29 mouse cellular contexts compared by ENCODE assay signal in the genomic region with DNA sequence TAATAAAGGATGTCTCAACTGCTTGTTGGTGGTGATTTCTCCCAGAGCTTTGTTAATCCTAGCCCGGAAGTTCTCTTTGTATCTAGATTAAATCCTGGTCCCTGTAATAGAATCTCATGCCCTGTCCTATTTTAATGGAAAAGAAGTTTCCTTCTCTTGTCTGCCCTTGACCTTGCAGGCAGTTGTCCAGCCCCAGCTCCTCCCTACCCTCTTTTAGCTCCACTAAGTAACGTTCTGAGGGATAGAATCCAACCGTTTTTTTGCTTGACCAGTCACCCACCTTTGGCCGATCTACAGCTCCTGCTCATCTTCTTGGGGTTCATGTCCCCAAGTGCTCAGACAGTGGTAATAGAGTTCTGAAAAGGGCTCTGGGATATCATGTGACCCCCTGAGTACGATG. TPM values are rescaled to one million over a fixed set of nuclear protein-coding genes. Genes with fewer than 3 reads are reported as not detected.
A peak's percentile ranks its signal among the peaks of the same experiment; 100 is the strongest.
DNase-seq lines count a peak whose midpoint lies in the region; ATAC-seq and TF ChIP-seq lines count a peak whose summit lies in the region.
"Had no signal": no experiment of that assay in that cellular context is flagged by ENCODE, and none has a peak within 500 bp of the region (broad histone marks: within the 10 kb centered on the region; RNA-seq: fewer than 3 reads in every experiment).

No protein-coding gene starts in this region.

- TF ChIP-seq EP300 in heart, postnatal 0 days (IDR thresholded peaks at IDR 0.05; ENCODE audit: low read depth): no peak

- WGBS in heart, embryonic 12.5 days: 78% methylated on average over 5 of the region's 5 CpGs
- 57% methylated on average over 5 of the region's 5 CpGs for WGBS in heart, postnatal 0 days

- no peak for ATAC-seq in heart, embryonic 12.5 days (ENCODE audit: insufficient number of reproducible peaks, low FRiP score)
- no peak for ATAC-seq in heart, postnatal 0 days (ENCODE audit: insufficient read depth, low read depth)
- ATAC-seq: forebrain, embryonic 16.5 days; inflammation-experienced regulatory T-cells, adult 6 months had no signal

- H3K27me3 ChIP-seq in heart, embryonic 12.5 days (replicated peaks): peaks cover under 1% of the 10 kb centered on the region; the same call in 1 of the 2 replicates
- H3K27me3 ChIP-seq in heart, postnatal 0 days (ENCODE audit: control insufficient read depth, insufficient read depth, low read length): peaks cover 4% of the 10 kb centered on the region; the same call in 1 of the 2 replicates
- H3K27me3 ChIP-seq: hindbrain, embryonic 15.5 days; limb, embryonic 13.5 days; megakaryocyte, embryonic 14.5 days; midbrain, embryonic 12.5 days; neural tube, embryonic 12.5 days had no signal

- H3K9me3 ChIP-seq in heart, embryonic 12.5 days (replicated peaks): no peaks in the 10 kb centered on the region; the same call in 1 of the 2 replicates
- peaks cover 3% of the 10 kb centered on the region; the same call in 1 of the 2 replicates for H3K9me3 ChIP-seq in heart, postnatal 0 days (replicated peaks; ENCODE audit: control insufficient read depth, low read length)
- H3K9me3 ChIP-seq: hindbrain, embryonic 15.5 days; neural tube, embryonic 12.5 days had no signal

- H3K27ac ChIP-seq in heart, embryonic 12.5 days (ENCODE audit: poor library complexity, severe bottlenecking): peak overlapping the region; percentile 23; the same call in 1 of the 2 replicates
- no peak overlapping the region for H3K27ac ChIP-seq in heart, postnatal 0 days (ENCODE audit: low read depth)
- H3K27ac ChIP-seq: hindbrain, embryonic 10.5 days; hindbrain, embryonic 15.5 days; kidney, postnatal 0 days; limb, embryonic 13.5 days; midbrain, embryonic 12.5 days; neural tube, embryonic 12.5 days had no signal

- H3K9ac ChIP-seq in heart, embryonic 12.5 days: no peak overlapping the region
- H3K9ac ChIP-seq in heart, postnatal 0 days (replicated peaks; ENCODE audit: low read depth, low read length): no peak overlapping the region
- H3K9ac ChIP-seq: hindbrain, embryonic 15.5 days; limb, embryonic 13.5 days; midbrain, embryonic 12.5 days; neural tube, embryonic 12.5 days had no signal

- peaks cover 9% of the 10 kb centered on the region; the same call in 1 of the 2 replicates for H3K36me3 ChIP-seq in heart, embryonic 12.5 days
- H3K36me3 ChIP-seq in heart, postnatal 0 days (replicated peaks; ENCODE audit: control insufficient read depth, insufficient read depth, low read length): no peaks in the 10 kb centered on the region
- H3K36me3 ChIP-seq: G1E; hindbrain, embryonic 15.5 days had no signal

- no peak for DNase-seq in heart, postnatal 10 days
- DNase-seq in heart, postnatal 0 days (ENCODE audit: low spot score): peak; percentile 14
- no peak for DNase-seq in heart, adult 11 months
- DNase-seq in R1 (ENCODE audit: low read depth, low spot score): peak; percentile 88
- DNase-seq in testis, postnatal 14 days (ENCODE audit: low spot score): peak; percentile 62
- no peak for DNase-seq in lung, postnatal 4 days
- DNase-seq in yolk sac, embryonic 10.5 days (ENCODE audit: low spot score): no peak
- DNase-seq: adrenal gland, postnatal 25 days; cerebellum, adult 2 months; cerebellum, postnatal 14 days; gastrocnemius, postnatal 25 days; kidney, adult 8-10 months; kidney, postnatal 4 days; lung, postnatal 36 days; thymus, postnatal 14 days had no signal

- H3K4me2 ChIP-seq in heart, embryonic 12.5 days: no peak overlapping the region
- H3K4me2 ChIP-seq in heart, postnatal 0 days (ENCODE audit: low read depth, low read length): peak overlapping the region; percentile 32
- H3K4me2 ChIP-seq: hindbrain, embryonic 15.5 days; limb, embryonic 13.5 days; liver, embryonic 11.5 days; midbrain, embryonic 12.5 days; neural tube, embryonic 12.5 days had no signal

- TF ChIP-seq CTCF in heart, postnatal 0 days (IDR thresholded peaks at IDR 0.05; ENCODE audit: low read depth): no peak

- intact Hi-C loops in heart, postnatal 10 days (cut with DNase I): no loop called here

- no peak overlapping the region for H3K4me3 ChIP-seq in heart, embryonic 12.5 days
- H3K4me3 ChIP-seq in heart, postnatal 0 days (ENCODE audit: low read depth, low read length): no peak overlapping the region
- H3K4me3 ChIP-seq: erythroblast, embryonic 14.5 days; hindbrain, embryonic 10.5 days; hindbrain, embryonic 15.5 days; limb, embryonic 13.5 days; megakaryocyte, embryonic 14.5 days; midbrain, embryonic 12.5 days; myocyte; neural tube, embryonic 12.5 days had no signal

- peaks cover 15% of the 10 kb centered on the region for H3K4me1 ChIP-seq in heart, embryonic 12.5 days (replicated peaks)
- H3K4me1 ChIP-seq in heart, postnatal 0 days (ENCODE audit: control insufficient read depth, insufficient read depth): peaks cover 15% of the 10 kb centered on the region; the same call in 1 of the 2 replicates
- H3K4me1 ChIP-seq: megakaryocyte, embryonic 14.5 days had no signal

RNA-seq across cellular contexts. Expression of gene Sh3rf1, which starts 19.8 kb away (rescaled TPM):
- polyA plus RNA-seq in heart, embryonic 12.5 days (2016; fragmentation: Nextera tagmentation; extraction: Ambion mirVana): 6.5 and 7.5 TPM in 2 replicates
- 1 to 10 TPM; 9.4 to 9.8 TPM for total RNA-seq in heart, postnatal 10 days (2021)
- total RNA-seq in heart, postnatal 0 days (2014; rRNA removed; ENCODE audit: low replicate concordance): 3.3 and 8.9 TPM in 2 replicates
- 2.4 and 2.7 TPM in 2 replicates for polyA plus RNA-seq in heart, postnatal 0 days (2015; fragmentation: Nextera tagmentation; extraction: Ambion mirVana)

Comparison
In these comparisons a context has a peak if more than half of its experiments do, and no peak if none do; other contexts are left out.
1. DNase-seq: peak in heart, postnatal 0 days (single experiment), R1 (single experiment) and testis, postnatal 14 days (single experiment); none in heart, postnatal 10 days (0 of 2), heart, adult 11 months (single experiment), lung, postnatal 4 days (0 of 2) and yolk sac, embryonic 10.5 days (single experiment).